Mouse (Mus musculus) layer of hippocampus, adult 8-10 months (tissue): ENCODE data around the gene Galntl6. TPM values are rescaled to one million over a fixed set of nuclear protein-coding genes. Genes with fewer than 3 reads are reported as not detected.

Experiments
- DNase-seq, 2 experiments: peaks; one replicate each; pipeline ENCODE4 v3.0.0; 2022; ENCODE audit warnings: low spot score in 2 of 2
- total RNA-seq, 4 experiments: library from RNA; stranded (reverse); gene quantifications; 2 replicates each; pipeline ENCODE4 v1.2.4; 2022

The Galntl6 gene
- total RNA-seq, 4 experiments from 2014 or later = 35.5 to 46.2 (median 39.0) TPM

GRCm38 (mm10) chr8:57879452-57879851, 1033.0 kb downstream of the Galntl6 start:
- peak; percentile 69 to 76 for DNase-seq

GRCm38 (mm10) chr8:57849074-57849473, 1063.4 kb downstream of the Galntl6 start:
- no peak for DNase-seq

- DNase-seq = no peak
Measured at GRCm38 (mm10) chr8:57843461-57843860, 1069.0 kb downstream of the Galntl6 start.

- peak; percentile 8 to 18 for DNase-seq
Measured at GRCm38 (mm10) chr8:57842462-57843391, 1069.7 kb downstream of the Galntl6 start.

GRCm38 (mm10) chr8:57841446-57841845, 1071.0 kb downstream of the Galntl6 start:
- DNase-seq = peak; percentile 21 to 26

- DNase-seq = no peak
Measured at GRCm38 (mm10) chr8:57837384-57837783, 1075.1 kb downstream of the Galntl6 start.

- no peak for DNase-seq
Measured at GRCm38 (mm10) chr8:57836981-57837380, 1075.5 kb downstream of the Galntl6 start.

GRCm38 (mm10) chr8:57836201-57836883, 1076.1 kb downstream of the Galntl6 start:
- no peak for DNase-seq

GRCm38 (mm10) chr8:57823151-57823550, 1089.3 kb downstream of the Galntl6 start:
- no peak for DNase-seq

- DNase-seq = no peak
Measured at GRCm38 (mm10) chr8:57816034-57816433, 1096.4 kb downstream of the Galntl6 start.

- DNase-seq = no peak
Measured at GRCm38 (mm10) chr8:57807060-57807459, 1105.4 kb downstream of the Galntl6 start.

- no peak for DNase-seq
Measured at GRCm38 (mm10) chr8:57805094-57805493, 1107.3 kb downstream of the Galntl6 start.

- no peak for DNase-seq
Measured at GRCm38 (mm10) chr8:57803821-57804220, 1108.6 kb downstream of the Galntl6 start.

GRCm38 (mm10) chr8:57801197-57801596, 1111.2 kb downstream of the Galntl6 start:
- no peak for DNase-seq

GRCm38 (mm10) chr8:57800327-57800726, 1112.1 kb downstream of the Galntl6 start:
- DNase-seq = peak; percentile 58 to 74

GRCm38 (mm10) chr8:57799797-57800204, 1112.6 kb downstream of the Galntl6 start:
- peak in 1 of 2 experiments; percentile 21 for DNase-seq

- no peak for DNase-seq
Measured at GRCm38 (mm10) chr8:57793455-57793854, 1119.0 kb downstream of the Galntl6 start.

GRCm38 (mm10) chr8:57792246-57792645, 1120.2 kb downstream of the Galntl6 start:
- DNase-seq = no peak

- DNase-seq = peak in 1 of 2 experiments; percentile 28
Measured at GRCm38 (mm10) chr8:57791309-57791721, 1121.1 kb downstream of the Galntl6 start.

GRCm38 (mm10) chr8:57779551-57779950, 1132.9 kb downstream of the Galntl6 start:
- DNase-seq = no peak

- no peak for DNase-seq
Measured at GRCm38 (mm10) chr8:57777988-57778721, 1134.3 kb downstream of the Galntl6 start.

GRCm38 (mm10) chr8:57776723-57777122, 1135.7 kb downstream of the Galntl6 start:
- DNase-seq = no peak
